Mouse (Mus musculus): ENCODE data around the gene Nhs.

DNA sequence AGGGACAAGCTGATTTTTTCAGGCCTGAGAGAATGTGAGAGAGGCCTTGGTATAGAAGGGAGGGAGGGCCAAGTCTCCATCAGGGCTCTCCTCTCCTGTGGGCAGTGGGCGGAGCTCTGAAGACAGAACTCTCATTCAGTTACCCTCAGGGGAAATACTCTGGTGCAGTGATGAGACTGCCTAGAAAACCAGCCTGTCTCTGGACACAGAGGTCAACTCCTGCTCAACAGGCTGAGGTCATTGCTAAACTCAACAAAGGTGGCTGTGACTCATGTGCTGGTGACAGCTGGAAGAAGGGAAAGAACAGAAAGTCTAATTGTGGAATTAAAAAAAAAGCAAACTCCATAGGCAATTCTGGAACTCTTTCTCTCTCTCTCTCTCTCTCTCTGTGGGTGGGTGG lies 282.4 kb downstream of the Nhs start:
- TF ChIP-seq CTCF (IDR thresholded peaks at IDR 0.05; ENCODE audit: borderline replicate concordance, insufficient read depth, low read depth, low read length) (no peak), POLR2A (IDR thresholded peaks at IDR 0.05; ENCODE audit: borderline replicate concordance, insufficient read depth, low read length) (no peak)

All from cerebellum, adult 2 months (tissue).